Mouse (Mus musculus) forebrain, postnatal 0 days (tissue): ENCODE measurements around the gene Trpm3. TPM values are rescaled to one million over a fixed set of nuclear protein-coding genes. Genes with fewer than 3 reads are reported as not detected.

Source experiments
- ATAC-seq: fragments of 200-750 bp; cut with Nextera tagmentation; 2 replicates; pipeline ENCODE4 v1.8.0; 2017; ENCODE audit warnings: mild to moderate bottlenecking, moderate library complexity
- DNase-seq: peaks from one replicate; pipeline ENCODE4 v3.0.0-alpha.2; 2015
- H3K27ac ChIP-seq: fragments of 300-500 bp; sonication (generic); 2 replicates; pipeline ENCODE4 v1.5.1; 2014; ENCODE audit warnings: low read depth, mild to moderate bottlenecking, antibody characterized with exemption, low read length, moderate library complexity, mixed read lengths
- H3K27me3 ChIP-seq: fragments of 300-500 bp; sonication (generic); 2 replicates; pipeline ENCODE4 v1.6.1; 2014; ENCODE audit warnings: mild to moderate bottlenecking, low read length, mixed read lengths; ENCODE audit not compliant: insufficient read depth
- H3K36me3 ChIP-seq: fragments of 300-500 bp; sonication (generic); 2 replicates; pipeline ENCODE4 v1.6.1; 2014; ENCODE audit warnings: mild to moderate bottlenecking, moderate library complexity; ENCODE audit not compliant: insufficient read depth
- H3K4me1 ChIP-seq: fragments of 300-500 bp; sonication (generic); 2 replicates; pipeline ENCODE4 v1.6.1; 2014; ENCODE audit warnings: antibody characterized with exemption; ENCODE audit not compliant: insufficient read depth
- H3K4me2 ChIP-seq: fragments of 300-500 bp; sonication (generic); 2 replicates; pipeline ENCODE4 v1.6.1; 2014; ENCODE audit warnings: low read depth, mild to moderate bottlenecking, moderate library complexity
- H3K4me3 ChIP-seq: fragments of 300-500 bp; sonication (generic); 2 replicates; pipeline ENCODE4 v1.5.1; 2014; ENCODE audit warnings: low read depth, low read length, mixed read lengths
- H3K9ac ChIP-seq: fragments of 300-500 bp; sonication (generic); 2 replicates; pipeline ENCODE4 v1.6.1; 2014; ENCODE audit warnings: mild to moderate bottlenecking
- H3K9me3 ChIP-seq: fragments of 300-500 bp; sonication (generic); 2 replicates; pipeline ENCODE4 v1.6.1; 2016; ENCODE audit warnings: low read length
- CTCF ChIP-seq: sonication (generic); IDR thresholded peaks from 2 replicates; pipeline ENCODE4 v1.5.1; 2016; ENCODE audit warnings: antibody characterized with exemption, control low read depth, low read depth
- WGBS: fragments of 180-500 bp; shearing (Covaris S2); extraction: QIAGEN DNeasy Blood & Tissue Kit; methylation state at CpG from one replicate; pipeline ENCODE4 v1.1.7; 2014; 5-methylcytosine and 5-hydroxymethylcytosine counted together
- polyA plus RNA-seq: library from polyadenylated mRNA; unstranded; fragments of >200 nt; fragmentation: Nextera tagmentation; extraction: Ambion mirVana; gene quantifications from 2 replicates; pipeline ENCODE4 v1.2.1, GENCODE M21; 2015
- total RNA-seq: library from RNA; depleted of rRNA; stranded (reverse); fragments of >200 nt; gene quantifications from 2 replicates; pipeline ENCODE4 v1.2.3, GENCODE M21; 2014

The Trpm3 gene
- total and polyA plus RNA-seq, 2 experiments from 2014 or later, result 25.6 to 39.7 TPM

DNA sequence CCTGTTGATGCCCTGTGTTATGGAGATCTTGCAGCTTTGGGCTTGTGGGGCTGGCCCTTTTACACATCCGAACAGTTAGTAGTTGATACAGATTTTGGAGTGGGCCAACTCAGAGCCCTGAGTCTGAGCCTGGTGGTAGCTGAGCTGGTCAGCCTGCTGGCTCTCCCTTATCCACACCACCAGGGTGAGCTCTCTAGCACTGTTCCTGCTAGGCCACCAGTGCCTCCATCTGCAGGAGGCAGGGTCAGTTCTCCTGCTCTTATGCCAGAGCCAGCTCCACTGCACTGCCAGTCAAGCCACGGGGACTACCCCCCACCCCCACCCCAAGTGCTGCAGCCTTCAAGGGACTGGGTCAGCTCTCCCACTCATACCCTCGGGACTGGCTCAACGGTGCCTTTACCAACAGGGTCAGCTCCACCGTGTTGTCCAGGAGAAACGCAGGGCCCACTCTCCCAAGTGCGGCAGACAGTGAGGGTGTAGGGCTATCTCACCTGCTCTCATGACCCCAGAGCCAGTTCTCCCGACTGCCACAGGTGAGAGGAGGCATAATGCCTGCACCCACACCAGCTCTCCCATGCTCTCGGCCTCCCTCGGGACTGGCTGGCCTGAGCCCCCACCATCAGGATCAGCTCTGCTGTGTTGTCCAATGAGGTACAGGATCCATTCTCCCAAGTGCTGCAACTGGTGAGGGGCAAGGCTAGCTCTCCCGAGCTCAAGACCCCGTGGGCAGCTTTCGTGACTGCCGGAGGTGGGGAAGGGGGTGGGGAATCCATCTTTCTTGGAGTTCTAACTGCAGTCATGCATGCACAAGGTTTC lies 821.8 kb downstream of the Trpm3 start:
- H3K27ac ChIP-seq, result no peak overlapping the region
- no peaks in the 10 kb centered on the region for H3K9me3 ChIP-seq
- no peak overlapping the region for H3K4me3 ChIP-seq
- peak; percentile 30; the same call in 1 of the 2 replicates for TF ChIP-seq CTCF
- no peak overlapping the region for H3K9ac ChIP-seq
- ATAC-seq, result peak; percentile 23; the same call in 1 of the 2 replicates
- H3K4me1 ChIP-seq, result no peaks in the 10 kb centered on the region
- DNase-seq, result no peak
- H3K27me3 ChIP-seq, result no peaks in the 10 kb centered on the region
- H3K4me2 ChIP-seq, result no peak overlapping the region
- 69% methylated on average over 14 of the region's 14 CpGs for WGBS
- H3K36me3 ChIP-seq, result no peaks in the 10 kb centered on the region

DNA sequence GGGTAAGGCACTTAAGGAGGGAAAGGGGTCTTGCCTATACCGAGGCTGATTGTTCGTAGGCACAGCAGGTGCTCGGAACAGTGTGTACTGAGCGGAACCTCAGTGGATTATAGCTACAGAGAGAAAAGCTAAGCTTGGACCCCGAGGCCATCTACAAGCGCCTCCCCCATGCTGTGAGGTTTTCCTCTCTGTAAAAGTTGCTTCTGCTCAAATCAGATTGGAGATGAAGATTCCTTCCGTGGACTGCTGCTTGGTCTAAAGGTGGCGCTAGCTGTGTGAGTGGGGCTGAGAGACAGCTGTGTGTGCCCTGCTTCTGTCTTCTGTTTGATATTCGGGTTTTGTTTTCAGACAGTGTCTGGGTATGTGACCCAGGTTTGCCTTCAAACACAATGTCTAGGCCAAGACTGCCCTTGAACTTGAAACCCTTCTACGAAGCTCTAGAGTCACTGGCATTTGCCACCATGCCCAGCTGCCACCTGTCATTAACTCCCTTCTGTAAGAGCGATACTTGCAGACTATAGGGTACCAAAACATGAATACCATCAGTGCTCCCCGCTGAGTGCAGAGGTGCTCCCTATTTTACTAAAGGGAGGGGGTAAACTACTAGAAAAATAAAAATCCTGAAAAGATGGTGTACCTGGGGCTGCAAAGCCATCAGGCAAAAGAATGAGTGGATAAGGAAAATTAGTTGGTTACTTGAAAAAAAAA lies 823.3 kb downstream of the Trpm3 start:
- Histone ChIP-seq H3K9me3 (no peaks in the 10 kb centered on the region), H3K4me1 (no peaks in the 10 kb centered on the region), H3K27ac (no peak overlapping the region), H3K9ac (no peak overlapping the region), H3K4me2 (no peak overlapping the region), H3K36me3 (no peaks in the 10 kb centered on the region), H3K27me3 (no peaks in the 10 kb centered on the region), H3K4me3 (no peak overlapping the region)
- DNase-seq, result no peak
- 46% methylated on average over 12 of the region's 12 CpGs for WGBS
- TF ChIP-seq CTCF, result 0 out of 2 replicates have a peak, but pooled peaks have one; percentile 8
- no peak for ATAC-seq

DNA sequence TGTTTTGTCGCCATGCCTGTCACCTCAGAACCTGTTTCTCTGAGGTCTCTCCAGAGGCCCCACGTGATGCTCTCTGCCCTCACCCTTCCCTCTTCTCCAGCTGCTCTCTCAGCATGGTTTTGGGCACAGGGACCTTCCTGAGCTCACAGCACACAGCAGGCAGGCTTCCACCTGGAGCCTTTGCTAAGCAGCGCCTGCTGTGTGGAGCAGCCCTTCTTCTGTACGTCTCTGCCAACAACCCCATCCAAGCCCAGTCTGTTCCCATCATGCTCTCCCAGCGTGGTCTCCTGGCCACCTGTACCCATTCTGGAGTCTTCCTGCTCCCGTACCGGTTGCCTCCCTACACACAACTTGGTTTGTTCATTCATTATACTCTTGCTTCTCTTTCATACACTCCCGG lies 823.9 kb downstream of the Trpm3 start:
- H3K36me3 ChIP-seq, result no peaks in the 10 kb centered on the region
- 51% methylated on average over 8 of the region's 8 CpGs for WGBS
- no peak overlapping the region for H3K4me3 ChIP-seq
- no peaks in the 10 kb centered on the region for H3K27me3 ChIP-seq
- ATAC-seq, result peak; percentile 17; the same call in 1 of the 2 replicates
- no peak overlapping the region for H3K4me2 ChIP-seq
- no peak overlapping the region for H3K9ac ChIP-seq
- H3K4me1 ChIP-seq, result no peaks in the 10 kb centered on the region
- no peaks in the 10 kb centered on the region for H3K9me3 ChIP-seq
- no peak for TF ChIP-seq CTCF
- no peak overlapping the region for H3K27ac ChIP-seq
- peak; percentile 30 for DNase-seq

DNA sequence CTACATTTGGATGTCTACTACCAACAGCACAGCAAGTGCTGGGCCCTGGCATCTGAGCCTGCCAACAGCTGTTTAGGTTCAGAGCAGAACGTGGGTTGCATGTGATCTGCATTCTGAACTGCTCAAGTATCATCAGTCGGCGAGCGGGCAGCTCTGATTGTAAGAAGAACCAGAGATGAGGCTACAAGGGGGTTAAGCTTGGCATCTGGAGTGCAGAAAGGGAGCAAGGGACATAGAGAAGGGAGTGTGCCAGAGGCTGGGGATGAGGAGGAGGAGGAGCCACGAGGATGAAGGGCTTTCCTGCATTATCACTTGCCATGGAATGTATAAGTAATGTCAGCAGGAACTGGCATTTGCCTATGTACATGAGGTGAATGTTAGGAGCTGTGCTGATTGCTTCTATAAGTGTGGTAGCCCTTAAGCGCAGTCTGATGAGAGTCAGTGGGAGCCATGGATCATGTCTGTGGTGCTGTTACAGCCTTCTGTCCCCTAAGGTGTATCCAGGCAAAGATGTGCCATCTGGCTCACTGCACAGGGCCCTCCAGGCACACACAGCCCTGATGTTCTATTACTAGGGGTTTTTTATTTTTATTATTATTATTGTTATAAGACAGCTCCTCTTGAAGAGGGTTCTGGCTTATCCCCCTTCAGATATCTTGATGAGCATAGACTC lies 825.0 kb downstream of the Trpm3 start:
- Histone ChIP-seq H3K4me3 (no peak overlapping the region), H3K27me3 (no peaks in the 10 kb centered on the region), H3K9me3 (no peaks in the 10 kb centered on the region), H3K4me1 (no peaks in the 10 kb centered on the region), H3K4me2 (no peak overlapping the region), H3K36me3 (no peaks in the 10 kb centered on the region), H3K9ac (no peak overlapping the region), H3K27ac (no peak overlapping the region)
- ATAC-seq, result no peak
- no peak for DNase-seq
- 68% methylated on average over 6 of the region's 6 CpGs for WGBS
- no peak for TF ChIP-seq CTCF

DNA sequence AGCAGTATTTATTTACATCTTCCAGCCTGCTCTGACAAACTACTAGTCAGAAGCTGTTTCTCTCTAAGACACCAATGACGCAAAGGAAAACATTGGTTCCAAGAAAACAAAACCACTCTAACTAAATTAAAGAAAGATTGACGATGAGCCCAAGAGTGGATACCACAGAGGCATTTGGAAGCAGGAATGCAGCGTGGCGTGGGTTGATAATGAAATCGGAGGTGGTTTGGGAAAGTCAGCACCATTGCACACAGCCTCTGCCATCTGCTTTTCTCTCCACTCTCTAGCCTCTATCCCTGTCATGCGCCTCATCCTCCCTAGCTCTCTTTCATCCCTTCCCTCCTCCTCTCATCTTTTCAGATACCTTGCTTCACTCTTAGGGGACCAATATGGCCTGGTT lies 826.6 kb downstream of the Trpm3 start:
- Histone ChIP-seq H3K36me3 (no peaks in the 10 kb centered on the region), H3K4me1 (no peaks in the 10 kb centered on the region), H3K27me3 (no peaks in the 10 kb centered on the region), H3K9ac (no peak overlapping the region), H3K4me3 (no peak overlapping the region), H3K9me3 (no peaks in the 10 kb centered on the region), H3K4me2 (no peak overlapping the region), H3K27ac (no peak overlapping the region)
- 71% methylated on average over 6 of the region's 6 CpGs for WGBS
- DNase-seq, result no peak
- no peak for TF ChIP-seq CTCF
- ATAC-seq, result no peak

DNA sequence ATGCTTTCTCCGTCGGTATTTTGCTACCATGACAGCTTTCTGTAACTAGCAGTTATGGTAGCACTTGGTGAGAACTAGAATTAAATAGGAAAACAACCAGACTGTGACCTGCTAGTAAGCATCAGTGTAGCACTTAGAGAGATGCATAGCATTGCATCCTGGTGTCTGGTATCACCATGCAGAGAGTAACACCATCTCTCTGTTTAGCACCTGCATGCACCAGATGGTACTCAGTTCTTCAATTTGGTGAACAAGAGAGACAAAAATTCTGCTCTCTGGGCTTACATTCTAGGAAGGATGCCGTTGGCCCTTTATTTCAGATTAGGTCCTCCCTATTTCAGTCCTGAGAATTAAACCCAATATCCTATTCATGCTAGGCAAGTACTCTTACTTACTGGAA lies 834.4 kb downstream of the Trpm3 start:
- Histone ChIP-seq H3K4me2 (no peak overlapping the region), H3K9ac (no peak overlapping the region), H3K27ac (no peak overlapping the region), H3K27me3 (no peaks in the 10 kb centered on the region), H3K4me3 (no peak overlapping the region), H3K36me3 (no peaks in the 10 kb centered on the region), H3K9me3 (no peaks in the 10 kb centered on the region), H3K4me1 (no peaks in the 10 kb centered on the region)
- ATAC-seq (no peak), DNase-seq (no peak)
- TF ChIP-seq CTCF, result no peak
- 78% methylated on average over 3 of the region's 3 CpGs for WGBS
